ENCODE assay signal across 8 mouse cellular contexts in the genomic region with DNA sequence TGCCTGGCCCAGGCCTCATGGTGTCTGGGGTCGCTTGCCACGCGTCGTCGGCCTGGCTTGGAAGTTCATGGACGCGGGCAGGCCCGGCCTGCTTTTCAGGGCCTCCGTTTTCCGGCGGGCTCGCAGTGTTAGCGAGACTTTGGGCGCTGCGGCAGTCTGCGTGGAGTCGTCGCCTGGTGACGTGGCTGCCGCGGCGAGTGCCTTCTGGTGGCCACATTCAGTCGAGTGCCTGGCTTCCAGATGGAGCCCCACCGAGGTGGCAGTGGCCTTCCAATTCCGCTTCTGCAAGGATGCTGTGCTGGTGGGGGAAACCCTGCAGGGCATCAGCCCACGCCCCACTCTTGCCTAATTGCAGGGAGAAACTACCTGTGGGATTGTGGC.
DNase-seq lines count a peak whose midpoint lies in the region; ATAC-seq and TF ChIP-seq lines count a peak whose summit lies in the region.
"Not testable (repeated sequence)": the region's sequence is repeated elsewhere in the genome, so short reads cannot be mapped to it uniquely, and the experiment has no call there.

No protein-coding gene starts in this region.

- H3K4me1 ChIP-seq in forebrain, embryonic 12.5 days; heart, postnatal 0 days (ENCODE audit: control insufficient read depth, insufficient read depth); kidney, embryonic 15.5 days; liver, embryonic 15.5 days (replicated peaks); midbrain, embryonic 13.5 days (replicated peaks): not testable (repeated sequence)

- peak; percentile 43 for ATAC-seq in CD4-positive, CD25-positive, alpha-beta regulatory T cell, adult 4 months
- not testable (repeated sequence) for ATAC-seq in forebrain, embryonic 12.5 days (ENCODE audit: low FRiP score); kidney, embryonic 15.5 days (replicated peaks; ENCODE audit: low FRiP score); liver, embryonic 15.5 days (ENCODE audit: insufficient read depth)
- ATAC-seq in heart, postnatal 0 days (ENCODE audit: insufficient read depth, low read depth) = peak; percentile 27; the same call in 1 of the 2 replicates
- peak; percentile 55; the same call in 1 of the 2 replicates for ATAC-seq in midbrain, embryonic 13.5 days

- H3K4me3 ChIP-seq in forebrain, embryonic 12.5 days (replicated peaks) = peak overlapping the region; percentile 44
- H3K4me3 ChIP-seq in heart, postnatal 0 days (ENCODE audit: low read depth, low read length) = peak overlapping the region; percentile 50
- H3K4me3 ChIP-seq in kidney, embryonic 15.5 days (replicated peaks) = peak overlapping the region; percentile 54
- peak overlapping the region; percentile 61 for H3K4me3 ChIP-seq in liver, embryonic 15.5 days (replicated peaks)
- H3K4me3 ChIP-seq in midbrain, embryonic 13.5 days (replicated peaks) = peak overlapping the region; percentile 43

- H3K9me3 ChIP-seq in forebrain, embryonic 12.5 days = peaks cover 16% of the 10 kb centered on the region; the same call in 1 of the 2 replicates
- H3K9me3 ChIP-seq in heart, postnatal 0 days (replicated peaks; ENCODE audit: control insufficient read depth, low read length); liver, embryonic 15.5 days (replicated peaks): not testable (repeated sequence)
- peaks cover 14% of the 10 kb centered on the region for H3K9me3 ChIP-seq in kidney, embryonic 15.5 days (replicated peaks)
- peaks cover 14% of the 10 kb centered on the region; the same call in 1 of the 2 replicates for H3K9me3 ChIP-seq in midbrain, embryonic 13.5 days

- TF ChIP-seq EP300 in heart, postnatal 0 days (IDR thresholded peaks at IDR 0.05; ENCODE audit: low read depth) = not testable (repeated sequence)

- not testable (repeated sequence) for TF ChIP-seq CTCF in heart, postnatal 0 days (IDR thresholded peaks at IDR 0.05; ENCODE audit: low read depth)

- peak overlapping the region; percentile 59 for H3K4me2 ChIP-seq in forebrain, embryonic 12.5 days
- peak overlapping the region; percentile 64 for H3K4me2 ChIP-seq in heart, postnatal 0 days (ENCODE audit: low read depth, low read length)
- H3K4me2 ChIP-seq in kidney, embryonic 15.5 days = peak overlapping the region; percentile 80
- H3K4me2 ChIP-seq in liver, embryonic 15.5 days = peak overlapping the region; percentile 76
- H3K4me2 ChIP-seq in midbrain, embryonic 13.5 days (replicated peaks) = peak overlapping the region; percentile 56

- not testable (repeated sequence) for H3K27ac ChIP-seq in forebrain, embryonic 12.5 days; heart, postnatal 0 days (ENCODE audit: low read depth); kidney, embryonic 15.5 days; liver, embryonic 15.5 days (replicated peaks); midbrain, embryonic 13.5 days

- WGBS in forebrain, embryonic 12.5 days = 24% methylated on average over 26 of the region's 26 CpGs
- WGBS in heart, postnatal 0 days = 25% methylated on average over 26 of the region's 26 CpGs
- WGBS in kidney, embryonic 15.5 days = 22% methylated on average over 26 of the region's 26 CpGs
- 22% methylated on average over 26 of the region's 26 CpGs for WGBS in liver, embryonic 15.5 days (ENCODE audit: insufficient replicate concordance)
- WGBS in midbrain, embryonic 13.5 days = 27% methylated on average over 26 of the region's 26 CpGs

- DNase-seq in cerebellum, adult 9-10 months = peak; percentile 10
- not testable (repeated sequence) for DNase-seq in heart, postnatal 0 days (ENCODE audit: low spot score)
- peak; percentile 5 for DNase-seq in splenic B cell, adult 2 months (ENCODE audit: low read depth, low spot score)

- H3K27me3 ChIP-seq in forebrain, embryonic 12.5 days; heart, postnatal 0 days (ENCODE audit: control insufficient read depth, insufficient read depth, low read length); kidney, embryonic 15.5 days; liver, embryonic 15.5 days; midbrain, embryonic 13.5 days; splenic B cell, adult 2 months (ENCODE audit: control insufficient read depth, insufficient read depth, low read length, poor library complexity, severe bottlenecking): not testable (repeated sequence)

- H3K9ac ChIP-seq in forebrain, embryonic 12.5 days = peak overlapping the region; percentile 50; the same call in 1 of the 2 replicates
- H3K9ac ChIP-seq in heart, postnatal 0 days (replicated peaks; ENCODE audit: low read depth, low read length) = peak overlapping the region; percentile 54
- peak overlapping the region; percentile 36 for H3K9ac ChIP-seq in kidney, embryonic 15.5 days
- peak overlapping the region; percentile 45 for H3K9ac ChIP-seq in liver, embryonic 15.5 days
- peak overlapping the region; percentile 61 for H3K9ac ChIP-seq in midbrain, embryonic 13.5 days (replicated peaks)

- not testable (repeated sequence) for H3K36me3 ChIP-seq in forebrain, embryonic 12.5 days (replicated peaks); heart, postnatal 0 days (replicated peaks; ENCODE audit: control insufficient read depth, insufficient read depth, low read length); liver, embryonic 15.5 days (replicated peaks); midbrain, embryonic 13.5 days; splenic B cell, adult 2 months (ENCODE audit: control insufficient read depth, insufficient read depth, low read length, poor library complexity, severe bottlenecking)
- peaks cover 15% of the 10 kb centered on the region for H3K36me3 ChIP-seq in kidney, embryonic 15.5 days
